Mouse (Mus musculus) spleen, adult 2 months (tissue): Measurements from ENCODE around the gene Efcc1. TPM values are rescaled to one million over a fixed set of nuclear protein-coding genes. Genes with fewer than 3 reads are reported as not detected.

Experiments used
- DNase-seq, 2 experiments: peaks; one replicate each; pipeline versions ENCODE4 v3.0.0 to v3.0.0-alpha.2; 2012 to 2021; ENCODE audit warnings: low spot score in 2 of 2, low read depth in 1 of 2
- H3K27ac ChIP-seq: fragments of 200-500 bp; 2 replicates; pipeline ENCODE4 v1.5.1; 2012; ENCODE audit warnings: low read length, inconsistent platforms; ENCODE audit not compliant: insufficient read depth
- H3K27me3 ChIP-seq: fragments of 200-500 bp; 2 replicates; pipeline ENCODE4 v1.6.1; 2012; ENCODE audit warnings: mild to moderate bottlenecking, moderate library complexity, low read length, inconsistent platforms; ENCODE audit not compliant: control insufficient read depth, insufficient read depth
- H3K36me3 ChIP-seq: fragments of 200-500 bp; 2 replicates; pipeline ENCODE4 v1.6.1; 2012; ENCODE audit warnings: mild to moderate bottlenecking, low read length, inconsistent platforms; ENCODE audit not compliant: control insufficient read depth, insufficient read depth
- H3K4me1 ChIP-seq: fragments of 200-500 bp; 2 replicates; pipeline ENCODE4 v1.6.1; 2011; ENCODE audit warnings: inconsistent platforms; ENCODE audit not compliant: control insufficient read depth, insufficient read depth, insufficient read length
- H3K4me3 ChIP-seq: fragments of 200-500 bp; 2 replicates; pipeline ENCODE4 v1.5.1; 2011; ENCODE audit warnings: mild to moderate bottlenecking, inconsistent platforms; ENCODE audit not compliant: insufficient read depth, insufficient read length; ENCODE audit errors: extremely low read depth
- CTCF ChIP-seq: fragments of 200-500 bp; IDR thresholded peaks from 2 replicates; pipeline ENCODE4 v1.5.1; 2011; ENCODE audit warnings: mild to moderate bottlenecking, inconsistent platforms; ENCODE audit not compliant: insufficient read depth, insufficient read length, insufficient replicate concordance; ENCODE audit errors: extremely low read depth
- POLR2A ChIP-seq: fragments of 200-500 bp; IDR thresholded peaks from 2 replicates; pipeline ENCODE4 v1.6.1; 2011; ENCODE audit warnings: low read depth, low read length, inconsistent platforms
- WGBS: fragments of 180-500 bp; shearing (Covaris S2); methylation state at CpG from one replicate; pipeline ENCODE4 v1.1.7; 2018; 5-methylcytosine and 5-hydroxymethylcytosine counted together
- polyA plus RNA-seq: library from polyadenylated mRNA; depleted of rRNA; stranded (reverse); fragments of >200 nt; gene quantifications from 2 replicates; pipeline ENCODE4 v1.2.3, GENCODE M21; 2012

Gene Efcc1
- polyA plus RNA-seq, 1 experiment, result 2.0 TPM

DNA sequence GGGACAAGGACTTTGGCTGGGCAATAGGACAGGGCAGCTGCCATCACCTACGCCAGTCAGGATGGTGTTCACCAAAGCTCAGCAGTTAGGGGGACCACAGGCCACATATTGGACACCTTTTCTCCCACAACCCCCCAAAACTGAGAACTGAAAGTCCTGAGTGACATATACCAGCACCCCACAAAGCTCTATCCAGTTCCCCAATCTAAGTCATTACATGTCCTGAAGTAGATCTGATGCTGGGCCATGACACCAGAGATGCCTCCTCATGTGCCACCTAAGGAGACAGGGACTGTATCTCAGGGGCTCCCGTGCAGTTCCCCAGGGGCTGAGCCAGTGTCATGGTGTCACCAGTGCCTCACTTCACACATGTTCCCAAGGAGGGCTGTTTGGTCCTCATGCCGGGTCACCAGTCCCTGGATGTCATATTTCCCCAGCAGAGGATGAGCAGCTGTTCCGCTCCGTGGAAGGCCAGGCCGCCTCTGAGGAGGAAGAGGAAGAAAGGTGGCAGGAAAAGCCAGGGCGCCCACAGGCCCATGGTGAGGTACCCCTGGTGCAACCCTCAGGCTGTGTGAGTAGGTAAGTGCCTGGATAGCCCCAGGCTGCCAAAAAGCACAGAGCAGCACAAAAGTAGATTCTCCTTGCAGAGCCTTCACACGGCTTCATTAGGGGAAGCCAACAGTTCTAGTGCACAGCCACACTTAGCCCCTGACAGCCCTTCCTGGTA, 19.7 kb downstream of the Efcc1 start:
- Histone ChIP-seq H3K27me3 (no peaks in the 10 kb centered on the region), H3K36me3 (no peaks in the 10 kb centered on the region), H3K4me1 (no peaks in the 10 kb centered on the region), H3K27ac (no peak overlapping the region), H3K4me3 (no peak overlapping the region)
- TF ChIP-seq CTCF (no peak), POLR2A (no peak)
- WGBS, result 36% methylated on average over 8 of the region's 8 CpGs
- no peak for DNase-seq

GRCm38 (mm10) chr6:87751574-87751973, 20.9 kb downstream of the Efcc1 start:
- WGBS, result 85% methylated on average over 6 of the region's 6 CpGs
- Histone ChIP-seq H3K27ac (no peak overlapping the region), H3K4me1 (no peaks in the 10 kb centered on the region), H3K36me3 (no peaks in the 10 kb centered on the region), H3K4me3 (no peak overlapping the region), H3K27me3 (no peaks in the 10 kb centered on the region)
- TF ChIP-seq POLR2A, result no peak
- no peak for TF ChIP-seq CTCF
- DNase-seq, result no peak

DNA sequence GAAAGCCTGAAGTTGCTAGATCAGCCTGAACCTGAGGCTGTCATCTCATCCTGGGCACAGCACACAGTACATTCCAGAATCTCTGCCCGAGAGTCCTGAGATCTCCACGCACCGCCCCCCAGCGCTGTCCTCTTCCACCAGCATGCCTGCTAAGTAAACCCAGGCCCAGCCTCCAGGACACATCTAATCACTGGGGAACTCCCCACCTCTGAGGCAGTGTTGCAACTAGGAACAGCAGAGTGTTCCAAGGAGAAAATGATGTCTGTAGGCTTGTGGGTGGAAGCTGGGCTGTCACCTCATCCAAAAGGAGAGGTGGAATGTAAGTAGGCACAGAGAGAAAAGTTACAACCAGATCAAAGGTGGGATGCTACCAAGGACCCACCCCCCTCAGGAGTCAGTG, 24.5 kb downstream of the Efcc1 start:
- 96% methylated on average over 4 of the region's 4 CpGs for WGBS
- Histone ChIP-seq H3K27me3 (no peaks in the 10 kb centered on the region), H3K4me3 (no peak overlapping the region), H3K4me1 (no peaks in the 10 kb centered on the region), H3K27ac (no peak overlapping the region), H3K36me3 (no peaks in the 10 kb centered on the region)
- DNase-seq, result no peak
- no peak for TF ChIP-seq CTCF
- TF ChIP-seq POLR2A, result no peak

GRCm38 (mm10) chr6:87756896-87757295, 26.2 kb downstream of the Efcc1 start:
- H3K27me3 ChIP-seq, result no peaks in the 10 kb centered on the region
- no peaks in the 10 kb centered on the region for H3K36me3 ChIP-seq
- 93% methylated on average over 8 of the region's 8 CpGs for WGBS
- no peak for DNase-seq
- H3K4me1 ChIP-seq, result no peaks in the 10 kb centered on the region
- no peak overlapping the region for H3K4me3 ChIP-seq
- TF ChIP-seq POLR2A (no peak), CTCF (no peak)
- no peak overlapping the region for H3K27ac ChIP-seq

- H3K36me3 ChIP-seq, result no peaks in the 10 kb centered on the region
- TF ChIP-seq POLR2A (no peak), CTCF (no peak)
- 83% methylated on average over 3 of the region's 3 CpGs for WGBS
- no peaks in the 10 kb centered on the region for H3K27me3 ChIP-seq
- no peaks in the 10 kb centered on the region for H3K4me1 ChIP-seq
- no peak overlapping the region for H3K4me3 ChIP-seq
- no peak overlapping the region for H3K27ac ChIP-seq
- no peak for DNase-seq
Observed at GRCm38 (mm10) chr6:87759404-87759803, 28.7 kb downstream of the Efcc1 start.

- Histone ChIP-seq H3K4me1 (no peaks in the 10 kb centered on the region), H3K27me3 (no peaks in the 10 kb centered on the region), H3K4me3 (no peak overlapping the region), H3K36me3 (no peaks in the 10 kb centered on the region), H3K27ac (no peak overlapping the region)
- TF ChIP-seq CTCF, result no peak
- TF ChIP-seq POLR2A, result no peak
- no peak for DNase-seq
- 75% methylated on average over 3 of the region's 3 CpGs for WGBS
Observed at GRCm38 (mm10) chr6:87759850-87760249, 29.2 kb downstream of the Efcc1 start.

- DNase-seq, result no peak
- WGBS, result 88% methylated on average over 5 of the region's 5 CpGs
- Histone ChIP-seq H3K27me3 (no peaks in the 10 kb centered on the region), H3K4me1 (no peaks in the 10 kb centered on the region), H3K4me3 (no peak overlapping the region), H3K36me3 (no peaks in the 10 kb centered on the region), H3K27ac (no peak overlapping the region)
- no peak for TF ChIP-seq POLR2A
Observed at GRCm38 (mm10) chr6:87762161-87762560, 31.5 kb downstream of the Efcc1 start.
